Mouse (Mus musculus) forebrain, embryonic 13.5 days (tissue): ENCODE data around the gene Eef1akmt4. TPM values are rescaled to one million over a fixed set of nuclear protein-coding genes. Genes with fewer than 3 reads are reported as not detected.
A peak's percentile ranks its signal among the peaks of the same experiment; 100 is the strongest.

Experiments
- ATAC-seq: fragments of 200-750 bp; cut with Nextera tagmentation; 2 replicates; pipeline ENCODE4 v1.8.0; 2017
- H3K27ac ChIP-seq: fragments of 300-500 bp; sonication (generic); 2 replicates; pipeline ENCODE4 v1.5.1; 2015; ENCODE audit warnings: inconsistent platforms, mild to moderate bottlenecking, moderate library complexity
- H3K27me3 ChIP-seq: fragments of 300-500 bp; sonication (generic); 2 replicates; pipeline ENCODE4 v1.6.1; 2015; ENCODE audit warnings: mild to moderate bottlenecking, inconsistent platforms
- H3K36me3 ChIP-seq: fragments of 300-500 bp; sonication (generic); 2 replicates; pipeline ENCODE4 v1.6.1; 2015; ENCODE audit warnings: mild to moderate bottlenecking, inconsistent platforms; ENCODE audit not compliant: poor library complexity, severe bottlenecking
- H3K4me1 ChIP-seq: fragments of 300-500 bp; sonication (generic); 2 replicates; pipeline ENCODE4 v1.6.1; 2015; ENCODE audit warnings: inconsistent platforms
- H3K4me2 ChIP-seq: fragments of 300-500 bp; sonication (generic); 2 replicates; pipeline ENCODE4 v1.6.1; 2015; ENCODE audit warnings: inconsistent platforms, mild to moderate bottlenecking, moderate library complexity
- H3K4me3 ChIP-seq: fragments of 300-500 bp; sonication (generic); 2 replicates; pipeline ENCODE4 v1.5.1; 2015; ENCODE audit warnings: mild to moderate bottlenecking, inconsistent platforms
- H3K9ac ChIP-seq: fragments of 300-500 bp; sonication (generic); 2 replicates; pipeline ENCODE4 v1.6.1; 2015; ENCODE audit warnings: mild to moderate bottlenecking, inconsistent platforms
- H3K9me3 ChIP-seq: fragments of 300-500 bp; sonication (generic); replicated peaks from 2 replicates; pipeline ENCODE4 v1.6.1; 2016; ENCODE audit warnings: inconsistent platforms
- WGBS: fragments of 180-500 bp; shearing (Covaris S2); methylation state at CpG from one replicate; pipeline ENCODE4 v1.1.7; 2015; 5-methylcytosine and 5-hydroxymethylcytosine counted together
- polyA plus RNA-seq: library from polyadenylated mRNA; unstranded; fragments of >200 nt; fragmentation: Nextera tagmentation; extraction: Ambion mirVana; gene quantifications from 2 replicates; pipeline ENCODE4 v1.2.1, GENCODE M21; 2015

Gene Eef1akmt4
- polyA plus RNA-seq, 1 experiment from 2014 or later = 21.1 TPM

- Histone ChIP-seq H3K4me2 (no peak overlapping the region), H3K4me3 (no peak overlapping the region), H3K9ac (peak overlapping the region; percentile 12; the same call in 1 of the 2 replicates), H3K27ac (0 out of 2 replicates have a peak overlapping the region, but pooled peaks have one; percentile 54), H3K9me3 (no peaks in the 10 kb centered on the region), H3K27me3 (no peaks in the 10 kb centered on the region), H3K4me1 (peaks cover 23% of the 10 kb centered on the region), H3K36me3 (peaks cover 46% of the 10 kb centered on the region)
- ATAC-seq = peak; percentile 34; the same call in 1 of the 2 replicates
- 65% methylated on average over 9 of the region's 9 CpGs for WGBS
Measured at GRCm38 (mm10) chr16:20604705-20605104, 6.7 kb upstream of the Eef1akmt4 start.

DNA sequence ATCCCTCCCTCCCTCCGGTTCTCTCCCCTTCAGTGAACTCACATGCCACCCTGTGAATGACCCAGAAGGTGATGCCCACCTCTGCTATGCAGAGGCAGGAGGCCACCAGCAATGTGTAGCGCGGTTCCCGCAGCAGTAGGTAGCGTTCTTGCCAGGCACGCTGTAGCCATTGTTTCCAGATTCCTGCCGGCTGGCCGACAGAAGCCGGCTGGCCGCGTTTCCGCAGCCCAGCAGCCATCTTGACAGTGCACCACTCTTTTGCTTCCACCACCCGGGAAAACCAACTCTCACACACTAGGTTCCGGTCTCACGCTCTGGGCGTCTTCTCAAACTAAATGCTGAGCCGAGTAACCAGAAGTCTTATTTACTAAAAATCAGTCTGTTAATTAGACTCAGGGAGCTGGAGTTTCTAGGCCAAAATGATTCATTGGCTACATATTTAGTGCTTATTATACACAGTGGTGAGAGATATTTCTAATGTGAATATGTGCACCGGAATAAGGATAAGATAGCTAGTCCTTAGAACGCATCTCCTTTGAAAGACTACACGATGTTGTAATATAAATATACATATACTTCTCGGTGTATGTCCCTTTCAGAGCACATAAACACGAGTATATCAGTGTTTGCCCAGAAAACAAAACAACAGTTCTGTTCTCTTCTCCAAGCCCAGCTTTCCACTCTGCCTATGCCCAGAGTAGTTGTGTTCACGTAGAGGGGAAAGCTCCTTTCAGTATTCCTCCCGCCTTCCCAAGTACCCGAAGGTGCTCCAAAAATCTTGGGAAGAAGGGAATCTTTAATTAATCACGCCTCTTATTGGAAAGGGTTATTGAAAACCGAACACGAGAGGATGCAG lies 664 bp upstream of the Eef1akmt4 start:
- no peaks in the 10 kb centered on the region for H3K9me3 ChIP-seq
- peak; percentile 76 for ATAC-seq
- WGBS = under 1% methylated on average over 28 of the region's 28 CpGs

DNA sequence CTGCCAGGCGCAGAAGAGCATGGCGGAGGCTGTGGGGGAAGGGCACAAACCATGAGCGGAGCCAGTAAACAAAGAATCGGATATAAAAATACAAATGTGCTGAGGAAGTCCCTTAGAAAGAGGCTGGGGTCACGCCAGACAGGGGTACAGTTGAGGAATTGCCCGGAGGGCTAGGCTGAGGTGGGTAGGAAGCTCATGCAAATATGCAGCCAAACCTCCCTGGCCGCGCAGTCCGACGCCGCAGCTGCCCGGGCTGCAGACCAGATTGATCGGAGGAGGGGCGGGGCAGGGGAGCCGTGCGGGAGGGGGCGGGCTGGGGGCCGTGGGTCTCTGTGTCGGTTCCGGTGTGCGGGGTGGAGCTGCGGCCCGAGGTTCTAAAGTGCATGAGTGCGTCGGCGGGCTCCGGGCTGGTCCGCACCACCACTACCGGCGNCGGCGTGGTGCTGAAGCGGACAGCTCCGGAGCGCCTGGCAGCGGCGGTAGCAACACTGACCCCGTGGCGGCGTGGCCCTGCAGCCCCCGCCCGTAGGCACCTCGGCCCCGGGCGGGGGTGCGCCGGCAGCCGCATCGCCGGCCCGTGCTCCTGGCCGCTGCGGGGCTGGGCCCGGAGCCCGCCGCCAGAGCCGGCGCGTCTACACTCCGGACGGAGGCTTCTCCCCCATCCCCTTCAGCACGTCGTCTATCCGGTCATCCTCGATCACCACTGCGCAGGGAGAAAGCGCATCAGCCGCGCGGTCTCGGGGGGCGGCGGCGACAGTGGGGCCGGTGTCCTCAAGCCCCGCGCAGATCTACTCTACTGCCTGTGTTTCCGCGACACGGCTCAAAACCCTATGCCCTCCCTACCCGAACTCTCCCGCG lies 8.4 kb downstream of the Eef1akmt4 start:
- Histone ChIP-seq H3K9ac (peak overlapping the region; percentile 81), H3K27me3 (no peaks in the 10 kb centered on the region), H3K4me3 (peak overlapping the region; percentile 70), H3K4me2 (peak overlapping the region; percentile 78), H3K9me3 (no peaks in the 10 kb centered on the region), H3K36me3 (peaks cover 11% of the 10 kb centered on the region; the same call in 1 of the 2 replicates), H3K4me1 (peaks cover 37% of the 10 kb centered on the region), H3K27ac (peak overlapping the region; percentile 94)
- peak; percentile 19 for ATAC-seq
- 2% methylated on average over 72 of the region's 83 CpGs for WGBS

More for the DNA sequence above, 664 bp upstream of the Eef1akmt4 start:
- H3K4me2 ChIP-seq = peak overlapping the region; percentile 71
- H3K27me3 ChIP-seq = no peaks in the 10 kb centered on the region
- peak overlapping the region; percentile 77 for H3K27ac ChIP-seq
- peaks cover 28% of the 10 kb centered on the region for H3K36me3 ChIP-seq
- peak overlapping the region; percentile 89 for H3K9ac ChIP-seq
- H3K4me1 ChIP-seq = peaks cover 23% of the 10 kb centered on the region
- peak overlapping the region; percentile 77 for H3K4me3 ChIP-seq

- Histone ChIP-seq H3K9me3 (no peaks in the 10 kb centered on the region), H3K27me3 (no peaks in the 10 kb centered on the region), H3K4me3 (peak overlapping the region; percentile 70), H3K27ac (peak overlapping the region; percentile 94), H3K4me2 (peak overlapping the region; percentile 78), H3K4me1 (peaks cover 37% of the 10 kb centered on the region), H3K36me3 (peaks cover 11% of the 10 kb centered on the region; the same call in 1 of the 2 replicates), H3K9ac (peak overlapping the region; percentile 81)
- ATAC-seq = no peak
- 0% methylated on average over 9 of the region's 9 CpGs for whole genome bisulfite sequencing
Measured at GRCm38 (mm10) chr16:20620399-20620735, 9.0 kb downstream of the Eef1akmt4 start.

DNA sequence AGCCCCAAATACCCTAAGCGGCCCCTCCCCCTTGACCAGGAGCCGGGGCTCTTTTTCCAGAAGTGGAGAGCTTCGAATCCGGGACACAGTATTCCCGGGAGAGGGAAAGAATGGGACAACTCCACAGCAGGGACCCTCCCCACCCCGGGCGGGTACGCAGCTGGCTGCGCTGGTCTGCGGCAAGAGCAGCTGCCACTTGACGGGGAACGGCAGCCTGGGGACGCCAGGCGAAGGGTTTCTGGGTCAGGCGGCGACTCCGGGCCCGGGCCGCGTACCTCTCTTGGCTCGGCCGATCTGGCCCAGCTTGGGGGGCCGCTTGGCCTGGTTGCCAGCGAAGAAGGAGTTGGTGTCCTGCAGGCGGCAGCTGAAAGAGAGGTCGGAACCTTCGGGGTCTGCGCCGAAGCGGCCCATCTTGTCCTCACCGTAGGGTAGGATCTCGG lies 9.4 kb downstream of the Eef1akmt4 start:
- Histone ChIP-seq H3K9ac (peak overlapping the region; percentile 81), H3K36me3 (peaks cover 11% of the 10 kb centered on the region; the same call in 1 of the 2 replicates), H3K27ac (peak overlapping the region; percentile 94), H3K4me2 (peak overlapping the region; percentile 78), H3K4me1 (peaks cover 37% of the 10 kb centered on the region), H3K9me3 (no peaks in the 10 kb centered on the region), H3K4me3 (peak overlapping the region; percentile 70), H3K27me3 (no peaks in the 10 kb centered on the region)
- WGBS = under 1% methylated on average over 32 of the region's 32 CpGs
- ATAC-seq = peak; percentile 19

GRCm38 (mm10) chr16:20621191-20621990 lies 10.0 kb downstream of the Eef1akmt4 start, which contains the start of gene Camk2n2:
Camk2n2 (minus strand) TSS chr16:20621287.
- H3K9me3 ChIP-seq = no peaks in the 10 kb centered on the region
- peak within 1 kb of the TSS; percentile 94 for H3K27ac ChIP-seq
- peak; percentile 61 for ATAC-seq
- peak within 1 kb of the TSS; percentile 81 for H3K9ac ChIP-seq
- peak within 1 kb of the TSS; percentile 70 for H3K4me3 ChIP-seq
- no peaks in the 10 kb centered on the region for H3K27me3 ChIP-seq
- peaks cover 11% of the 10 kb centered on the region; the same call in 1 of the 2 replicates for H3K36me3 ChIP-seq
- H3K4me1 ChIP-seq = peaks cover 37% of the 10 kb centered on the region
- peak within 1 kb of the TSS; percentile 78 for H3K4me2 ChIP-seq
- WGBS = under 1% methylated on average over 76 of the region's 92 CpGs

GRCm38 (mm10) chr16:20621991-20622685 lies 10.7 kb downstream of the Eef1akmt4 start:
- peaks cover 37% of the 10 kb centered on the region for H3K4me1 ChIP-seq
- peak; percentile 71 for ATAC-seq
- peak overlapping the region; percentile 94 for H3K27ac ChIP-seq
- under 1% methylated on average over 31 of the region's 37 CpGs for WGBS
- H3K4me2 ChIP-seq = peak overlapping the region; percentile 78
- H3K9ac ChIP-seq = peak overlapping the region; percentile 81
- peak overlapping the region; percentile 70 for H3K4me3 ChIP-seq
- peaks cover 11% of the 10 kb centered on the region; the same call in 1 of the 2 replicates for H3K36me3 ChIP-seq
- no peaks in the 10 kb centered on the region for H3K27me3 ChIP-seq
- H3K9me3 ChIP-seq = no peaks in the 10 kb centered on the region

GRCm38 (mm10) chr16:20623211-20623610 lies 11.8 kb downstream of the Eef1akmt4 start:
- H3K9ac ChIP-seq = no peak overlapping the region
- H3K27me3 ChIP-seq = no peaks in the 10 kb centered on the region
- H3K36me3 ChIP-seq = 0 out of 2 replicates have a peak, but pooled peaks cover 1% of the 10 kb centered on the region

DNA sequence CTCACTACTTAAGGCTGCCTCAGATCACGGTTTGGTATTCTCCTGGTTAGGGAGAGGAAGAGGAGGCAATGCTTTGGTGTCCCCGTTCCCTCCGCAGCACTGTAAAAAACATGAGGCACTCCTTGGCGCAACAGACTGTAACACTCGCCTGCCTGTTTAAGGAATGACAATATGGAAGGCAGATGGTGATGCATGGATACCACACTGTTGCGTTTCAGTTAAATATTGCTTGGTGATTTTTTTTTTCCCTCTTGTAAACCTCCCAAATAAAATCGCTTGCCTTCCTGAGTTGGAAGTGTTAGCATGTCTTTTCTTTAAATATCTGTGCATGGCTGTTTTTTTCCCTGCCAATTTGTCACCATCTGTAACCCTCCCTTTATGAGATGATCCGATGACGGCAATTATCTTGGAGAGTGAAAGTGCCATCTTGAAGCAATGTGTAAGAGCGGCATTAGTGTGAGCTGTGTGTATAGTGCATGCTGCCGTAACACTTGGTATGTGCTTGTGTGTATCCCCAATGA lies 17.5 kb downstream of the Eef1akmt4 start:
- 47% methylated on average over 11 of the region's 11 CpGs for WGBS
- Histone ChIP-seq H3K27ac (no peak overlapping the region; the same call in 1 of the 2 replicates), H3K27me3 (no peaks in the 10 kb centered on the region), H3K4me3 (peak overlapping the region; percentile 64), H3K4me2 (peak overlapping the region; percentile 95), H3K9ac (no peak overlapping the region), H3K36me3 (peaks cover 9% of the 10 kb centered on the region; the same call in 1 of the 2 replicates), H3K9me3 (no peaks in the 10 kb centered on the region), H3K4me1 (peaks cover 18% of the 10 kb centered on the region)
- ATAC-seq = peak; percentile 78

More at GRCm38 (mm10) chr16:20623211-20623610, 11.8 kb downstream of the Eef1akmt4 start:
- no peak overlapping the region for H3K4me2 ChIP-seq
- WGBS = 20% methylated on average over 2 of the region's 2 CpGs
- H3K9me3 ChIP-seq = no peaks in the 10 kb centered on the region
- H3K4me1 ChIP-seq = peaks cover 37% of the 10 kb centered on the region
- no peak overlapping the region for H3K27ac ChIP-seq
- no peak for ATAC-seq
- H3K4me3 ChIP-seq = no peak overlapping the region
